Mouse (Mus musculus): ENCODE data around the gene Prss8. TPM values are rescaled to one million over a fixed set of nuclear protein-coding genes. Genes with fewer than 3 reads are reported as not detected.

The Prss8 gene
- polyA plus RNA-seq, 1 experiment from 2014 or later, result 0.54 TPM

DNA sequence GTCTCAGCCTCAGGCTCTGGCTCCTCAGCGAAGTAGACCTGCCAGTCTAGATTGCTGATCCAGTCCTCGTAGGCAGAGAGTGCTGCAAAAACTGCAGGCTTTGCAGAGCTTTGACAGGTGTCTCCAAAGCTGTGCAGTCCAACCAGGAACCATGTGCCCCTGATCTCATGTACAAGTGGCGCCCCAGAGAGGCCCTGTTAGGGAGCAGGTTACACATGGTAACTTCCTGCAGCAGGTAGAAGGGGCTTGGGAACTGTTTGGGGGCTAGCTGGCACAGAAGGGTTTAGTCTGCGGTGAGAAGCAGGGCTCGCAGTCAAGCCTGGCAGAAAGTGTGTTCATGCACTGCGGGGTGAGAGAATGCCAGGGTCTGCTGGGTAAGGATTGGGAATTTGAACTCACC, 43.4 kb downstream of the Prss8 start:
- Histone ChIP-seq H3K36me3 (peaks cover 77% of the 10 kb centered on the region), H3K27me3 (no peaks in the 10 kb centered on the region), H3K4me1 (replicated peaks) (peaks cover 23% of the 10 kb centered on the region), H3K27ac (replicated peaks) (no peak overlapping the region), H3K4me3 (no peak overlapping the region), H3K9ac (no peak overlapping the region), H3K4me2 (no peak overlapping the region), H3K9me3 (no peaks in the 10 kb centered on the region)
- no peak for ATAC-seq (ENCODE audit: low FRiP score, low read depth)
- 95% methylated on average over 6 of the region's 6 CpGs for WGBS

DNA sequence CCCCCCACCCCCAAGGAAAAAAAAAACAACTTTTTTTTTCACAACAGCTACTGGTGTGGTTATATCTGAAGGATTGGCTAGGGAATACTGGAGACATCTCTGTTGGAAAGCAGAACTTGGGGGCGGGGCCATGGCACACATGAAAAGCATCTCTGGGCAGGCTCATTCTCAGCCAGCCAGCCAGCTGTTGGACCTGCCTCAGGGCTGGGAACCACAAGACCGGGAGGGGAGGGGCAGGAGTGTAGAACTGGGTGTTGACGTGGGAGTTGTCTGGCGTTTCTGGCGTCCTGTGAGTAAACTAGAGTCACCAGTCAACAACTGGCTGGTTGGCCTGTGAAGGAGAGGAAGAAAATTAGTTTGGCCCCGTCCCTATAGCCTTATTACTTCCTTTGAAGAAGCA, 44.0 kb downstream of the Prss8 start:
- no peak overlapping the region for H3K4me3 ChIP-seq
- ATAC-seq (ENCODE audit: low FRiP score, low read depth), result no peak
- WGBS, result 77% methylated on average over 6 of the region's 6 CpGs
- peaks cover 23% of the 10 kb centered on the region for H3K4me1 ChIP-seq (replicated peaks)
- no peaks in the 10 kb centered on the region for H3K27me3 ChIP-seq
- H3K27ac ChIP-seq (replicated peaks), result no peak overlapping the region
- no peak overlapping the region for H3K9ac ChIP-seq
- no peaks in the 10 kb centered on the region for H3K9me3 ChIP-seq
- H3K36me3 ChIP-seq, result peaks cover 83% of the 10 kb centered on the region
- H3K4me2 ChIP-seq, result no peak overlapping the region

DNA sequence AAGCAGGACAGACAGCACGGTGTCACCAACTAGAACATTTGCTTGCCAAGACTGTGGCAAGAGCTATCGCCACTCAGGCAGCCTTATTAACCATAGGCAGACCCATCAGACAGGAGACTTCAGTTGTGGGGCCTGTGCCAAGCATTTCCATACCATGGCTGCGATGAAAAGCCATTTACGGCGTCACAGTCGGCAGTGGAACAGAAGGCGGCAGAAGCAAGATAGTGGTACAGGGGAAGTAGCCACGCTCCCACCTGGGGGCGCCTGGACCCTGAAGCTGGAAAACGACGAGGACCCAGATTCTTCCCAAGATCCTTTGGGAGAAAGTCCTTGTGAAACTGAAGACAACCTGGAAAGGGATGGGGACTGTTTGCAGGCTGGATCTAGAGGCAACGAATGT, 49.5 kb downstream of the Prss8 start:
- H3K9me3 ChIP-seq, result no peaks in the 10 kb centered on the region
- H3K36me3 ChIP-seq, result peaks cover 66% of the 10 kb centered on the region
- WGBS, result 89% methylated on average over 12 of the region's 12 CpGs
- no peak overlapping the region for H3K27ac ChIP-seq (replicated peaks)
- ATAC-seq (ENCODE audit: low FRiP score, low read depth), result no peak
- H3K4me2 ChIP-seq, result no peak overlapping the region
- H3K4me3 ChIP-seq, result no peak overlapping the region
- H3K4me1 ChIP-seq (replicated peaks), result peaks cover 27% of the 10 kb centered on the region
- no peak overlapping the region for H3K9ac ChIP-seq
- no peaks in the 10 kb centered on the region for H3K27me3 ChIP-seq

DNA sequence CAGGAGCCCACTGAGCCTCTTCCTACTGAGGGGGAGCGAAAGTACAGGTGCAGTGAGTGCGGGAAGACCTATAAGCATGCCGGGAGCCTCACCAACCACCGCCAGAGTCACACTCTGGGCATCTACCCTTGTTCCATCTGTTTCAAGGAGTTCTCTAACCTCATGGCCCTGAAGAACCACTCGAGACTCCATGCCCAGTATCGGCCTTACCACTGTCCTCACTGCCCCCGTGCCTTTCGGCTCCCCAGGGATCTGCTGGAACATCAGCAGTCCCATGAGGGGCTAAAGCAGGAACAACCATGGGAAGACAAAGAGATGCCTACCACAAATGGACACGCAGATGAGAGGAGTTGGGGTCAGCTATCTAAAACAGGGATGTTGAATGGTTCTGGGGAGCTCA, 50.6 kb downstream of the Prss8 start:
- Histone ChIP-seq H3K9me3 (no peaks in the 10 kb centered on the region), H3K36me3 (peaks cover 57% of the 10 kb centered on the region), H3K4me3 (no peak overlapping the region), H3K4me2 (no peak overlapping the region), H3K9ac (no peak overlapping the region), H3K27me3 (no peaks in the 10 kb centered on the region), H3K27ac (replicated peaks) (no peak overlapping the region), H3K4me1 (replicated peaks) (peaks cover 29% of the 10 kb centered on the region)
- WGBS, result 96% methylated on average over 9 of the region's 9 CpGs
- ATAC-seq (ENCODE audit: low FRiP score, low read depth), result no peak

- Histone ChIP-seq H3K27ac (replicated peaks) (peak within 1 kb of the TSS; percentile 100), H3K9ac (peak within 1 kb of the TSS; percentile 96), H3K4me3 (peak within 1 kb of the TSS; percentile 90), H3K9me3 (no peaks in the 10 kb centered on the region), H3K27me3 (no peaks in the 10 kb centered on the region), H3K36me3 (peaks cover 33% of the 10 kb centered on the region), H3K4me2 (peak within 1 kb of the TSS; percentile 76), H3K4me1 (replicated peaks) (peaks cover 34% of the 10 kb centered on the region)
- ATAC-seq (ENCODE audit: low FRiP score, low read depth), result peak; percentile 69
- under 1% methylated on average over 60 of the region's 60 CpGs for WGBS
Measured at GRCm38 (mm10) chr7:127876467-127877348, 53.2 kb downstream of the Prss8 start, which contains the start of gene Zfp668. Gene Zfp668 (minus strand): TSS chr7:127876828.

DNA sequence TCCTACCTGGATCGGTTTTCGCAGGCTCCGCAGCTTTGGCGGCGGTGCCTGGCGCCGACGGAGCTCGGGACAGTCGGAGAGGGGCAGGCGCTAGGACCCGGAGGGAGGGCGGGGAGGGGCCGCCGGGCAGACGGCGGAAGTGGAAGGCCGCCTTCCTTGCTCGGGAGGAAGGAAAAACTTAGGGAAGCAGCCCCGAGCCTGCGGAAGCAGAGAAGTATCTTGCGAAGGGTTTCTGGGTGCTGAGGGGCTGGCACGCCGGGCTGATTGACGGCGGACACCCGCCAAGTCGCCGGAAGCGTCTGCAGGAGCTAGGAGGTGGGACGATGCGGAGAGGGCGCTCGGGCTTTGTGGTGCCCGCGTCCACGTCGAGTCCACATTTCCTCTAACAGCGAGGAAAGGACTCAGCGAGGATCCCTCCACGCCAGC, 53.9 kb downstream of the Prss8 start, which contains the start of gene Zfp646:
Gene Zfp646, plus strand, starts transcription at position 181 of the 426 bp plus-strand sequence.
- Histone ChIP-seq H3K4me3 (peak within 1 kb of the TSS; percentile 90), H3K9me3 (no peaks in the 10 kb centered on the region), H3K4me2 (peak within 1 kb of the TSS; percentile 76), H3K36me3 (peaks cover 27% of the 10 kb centered on the region), H3K4me1 (replicated peaks) (peaks cover 34% of the 10 kb centered on the region), H3K9ac (peak within 1 kb of the TSS; percentile 96), H3K27me3 (no peaks in the 10 kb centered on the region), H3K27ac (replicated peaks) (peak within 1 kb of the TSS; percentile 100)
- under 1% methylated on average over 41 of the region's 41 CpGs for WGBS
- peak; percentile 88 for ATAC-seq (ENCODE audit: low FRiP score, low read depth)

Other genes starting within 250 kb of the Prss8 start
- 53.2 and 55.1 TPM in 2 replicates for gene Bcl7c, start 221.2 kb downstream of the Prss8 start, polyA plus RNA-seq (2015; fragmentation: Nextera tagmentation; extraction: Ambion mirVana)
- gene Ctf1, start 217.4 kb downstream of the Prss8 start, polyA plus RNA-seq (2015; fragmentation: Nextera tagmentation; extraction: Ambion mirVana), result 3.8 and 5.4 TPM in 2 replicates
- gene Ctf2, start 197.9 kb downstream of the Prss8 start, polyA plus RNA-seq (2015; fragmentation: Nextera tagmentation; extraction: Ambion mirVana), result 0.14 and 0.35 TPM in 2 replicates
- gene Fbxl19, start 185.6 kb downstream of the Prss8 start, polyA plus RNA-seq (2015; fragmentation: Nextera tagmentation; extraction: Ambion mirVana), result 10.0 and 10.5 TPM in 2 replicates
- 9.2 and 10.4 TPM in 2 replicates for gene Orai3, start 160.3 kb downstream of the Prss8 start, polyA plus RNA-seq (2015; fragmentation: Nextera tagmentation; extraction: Ambion mirVana)
- gene Setd1a, start 153.4 kb downstream of the Prss8 start, polyA plus RNA-seq (2015; fragmentation: Nextera tagmentation; extraction: Ambion mirVana), result 20.0 and 20.1 TPM in 2 replicates
- gene Gm49388, start 144.5 kb downstream of the Prss8 start, polyA plus RNA-seq (2015; fragmentation: Nextera tagmentation; extraction: Ambion mirVana), result not detected in 2 replicates
- gene Hsd3b7, start 129.5 kb downstream of the Prss8 start, polyA plus RNA-seq (2015; fragmentation: Nextera tagmentation; extraction: Ambion mirVana), result 9.7 and 10.5 TPM in 2 replicates
- gene Stx4a, start 105.8 kb downstream of the Prss8 start, polyA plus RNA-seq (2015; fragmentation: Nextera tagmentation; extraction: Ambion mirVana), result 21.5 and 22.4 TPM in 2 replicates
- 63.4 and 72.5 TPM in 2 replicates for gene Stx1b, start 105.6 kb downstream of the Prss8 start, polyA plus RNA-seq (2015; fragmentation: Nextera tagmentation; extraction: Ambion mirVana)
- gene Zfp646, start 53.9 kb downstream of the Prss8 start, polyA plus RNA-seq (2015; fragmentation: Nextera tagmentation; extraction: Ambion mirVana), result 9.3 and 9.8 TPM in 2 replicates
- 35.1 and 36.9 TPM in 2 replicates for gene Zfp668, start 53.3 kb downstream of the Prss8 start, polyA plus RNA-seq (2015; fragmentation: Nextera tagmentation; extraction: Ambion mirVana)
- 1.2 and 1.5 TPM in 2 replicates for gene Prss53, start 39.1 kb downstream of the Prss8 start, polyA plus RNA-seq (2015; fragmentation: Nextera tagmentation; extraction: Ambion mirVana)
- gene Gm21974, start 34.6 kb downstream of the Prss8 start, polyA plus RNA-seq (2015; fragmentation: Nextera tagmentation; extraction: Ambion mirVana), result not detected in 2 replicates
- gene Vkorc1, start 34.5 kb downstream of the Prss8 start, polyA plus RNA-seq (2015; fragmentation: Nextera tagmentation; extraction: Ambion mirVana), result 69.6 and 71.5 TPM in 2 replicates
- 61.6 and 65.4 TPM in 2 replicates for gene Bckdk, start 26.0 kb downstream of the Prss8 start, polyA plus RNA-seq (2015; fragmentation: Nextera tagmentation; extraction: Ambion mirVana)
- gene Kat8, start 17.6 kb downstream of the Prss8 start, polyA plus RNA-seq (2015; fragmentation: Nextera tagmentation; extraction: Ambion mirVana), result 47.3 and 47.7 TPM in 2 replicates
- 12.6 and 14.8 TPM in 2 replicates for gene Prss36, start 16.6 kb upstream of the Prss8 start, polyA plus RNA-seq (2015; fragmentation: Nextera tagmentation; extraction: Ambion mirVana)
- gene Fus, start 37.4 kb upstream of the Prss8 start, polyA plus RNA-seq (2015; fragmentation: Nextera tagmentation; extraction: Ambion mirVana), result 357 and 368 TPM in 2 replicates
- gene Pycard, start 63.8 kb upstream of the Prss8 start, polyA plus RNA-seq (2015; fragmentation: Nextera tagmentation; extraction: Ambion mirVana), result 6.7 and 10.3 TPM in 2 replicates
- gene Trim72, start 73.8 kb upstream of the Prss8 start, polyA plus RNA-seq (2015; fragmentation: Nextera tagmentation; extraction: Ambion mirVana), result not detected in 2 replicates
- gene Itgam, start 132.5 kb upstream of the Prss8 start, polyA plus RNA-seq (2015; fragmentation: Nextera tagmentation; extraction: Ambion mirVana), result 1.1 and 1.2 TPM in 2 replicates
- gene Gm49368, start 132.6 kb upstream of the Prss8 start, polyA plus RNA-seq (2015; fragmentation: Nextera tagmentation; extraction: Ambion mirVana), result not detected in 2 replicates
- gene Itgax, start 199.4 kb upstream of the Prss8 start, polyA plus RNA-seq (2015; fragmentation: Nextera tagmentation; extraction: Ambion mirVana), result 0.18 TPM in 1 of 2 replicates, not detected in the other
- gene Itgad, start 224.3 kb upstream of the Prss8 start, polyA plus RNA-seq (2015; fragmentation: Nextera tagmentation; extraction: Ambion mirVana), result not detected in 2 replicates

Measured in hindbrain, embryonic 15.5 days (tissue).